Mouse (Mus musculus): Measurements from ENCODE around the gene Tmem19.

DNA sequence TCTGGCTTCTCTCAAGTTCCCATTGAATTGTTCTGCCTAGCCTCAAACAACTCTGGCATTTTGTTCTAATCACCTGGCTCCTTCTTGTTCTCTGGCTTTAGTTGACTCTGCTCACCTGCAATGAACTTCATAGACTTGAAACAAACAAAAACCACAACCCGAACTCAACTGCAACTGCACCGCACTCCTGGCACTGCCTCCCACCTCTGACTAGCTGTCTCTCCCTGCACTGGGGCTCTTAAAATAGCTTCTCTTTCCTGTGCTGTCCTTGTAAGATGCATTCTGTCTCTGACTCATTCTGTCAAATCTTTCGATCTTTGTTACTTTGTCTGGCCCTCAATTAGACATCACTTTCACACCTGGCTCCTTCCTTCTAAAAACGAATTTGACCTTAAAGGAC is 850 bp upstream of the Tmem19 start:
- TF ChIP-seq CTCF (IDR thresholded peaks at IDR 0.05; ENCODE audit: extremely low read depth, insufficient read depth, low read length) (no peak), POLR2A (IDR thresholded peaks at IDR 0.05; ENCODE audit: extremely low read depth, insufficient read depth, low read length) (no peak)

Measured in cortical plate, adult 2 months (tissue).